Mouse (Mus musculus) embryonic facial prominence, embryonic 10.5 days (tissue): ENCODE measurements at regions not wholly inside any gene's neighbourhood (a gene's known extent, or its start where the extent isn't known, plus 50 kb on each side); places are given as distances from the start of the nearest gene placed in this dataset.

Experiments used
- DNase-seq: peaks from one replicate; pipeline ENCODE4 v3.0.0-alpha.2; 2017; ENCODE audit warnings: low spot score
- H3K27ac ChIP-seq: fragments of 300-500 bp; sonication (generic); replicated peaks from 2 replicates; pipeline ENCODE4 v1.5.1; 2016; ENCODE audit warnings: mild to moderate bottlenecking
- H3K27me3 ChIP-seq: fragments of 300-500 bp; sonication (generic); replicated peaks from 2 replicates; pipeline ENCODE4 v1.6.1; 2016; ENCODE audit warnings: low read depth, mild to moderate bottlenecking; ENCODE audit not compliant: poor library complexity, severe bottlenecking
- H3K36me3 ChIP-seq: fragments of 300-500 bp; sonication (generic); replicated peaks from 2 replicates; pipeline ENCODE4 v1.6.1; 2016; ENCODE audit warnings: mild to moderate bottlenecking, moderate library complexity
- H3K4me1 ChIP-seq: fragments of 300-500 bp; sonication (generic); 2 replicates; pipeline ENCODE4 v1.6.1; 2016
- H3K4me3 ChIP-seq: fragments of 300-500 bp; sonication (generic); 2 replicates; pipeline ENCODE4 v1.5.1; 2016; ENCODE audit warnings: mild to moderate bottlenecking, moderate library complexity
- H3K9me3 ChIP-seq: fragments of 300-500 bp; sonication (generic); 2 replicates; pipeline ENCODE4 v1.6.1; 2016; ENCODE audit warnings: mild to moderate bottlenecking
- WGBS: fragments of 180-500 bp; shearing (Covaris S2); methylation state at CpG from one replicate; pipeline ENCODE4 v1.1.7; 2016; 5-methylcytosine and 5-hydroxymethylcytosine counted together

DNA sequence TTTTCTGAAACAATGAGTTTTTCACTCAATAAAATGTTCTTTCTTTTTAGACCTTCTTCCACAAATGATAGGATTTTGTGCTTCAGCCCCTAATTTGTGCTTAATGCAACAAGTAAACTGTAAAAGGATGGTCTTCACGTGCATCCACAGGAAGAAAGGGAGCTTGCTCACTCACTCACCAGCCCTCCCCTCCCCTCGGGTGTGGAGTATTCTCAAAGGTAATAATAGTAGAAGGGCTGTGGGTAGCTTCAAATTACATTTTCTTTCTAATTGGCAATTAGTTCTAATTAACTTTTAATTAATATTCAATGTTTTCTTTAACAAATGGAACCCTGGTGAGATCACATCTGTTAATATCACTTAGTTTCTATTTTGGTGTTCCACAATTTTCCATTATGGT, 664.8 kb downstream of the Car8 start:
- no peaks in the 10 kb centered on the region for H3K27me3 ChIP-seq
- WGBS, result 51% methylated on average over 2 of the region's 2 CpGs

DNA sequence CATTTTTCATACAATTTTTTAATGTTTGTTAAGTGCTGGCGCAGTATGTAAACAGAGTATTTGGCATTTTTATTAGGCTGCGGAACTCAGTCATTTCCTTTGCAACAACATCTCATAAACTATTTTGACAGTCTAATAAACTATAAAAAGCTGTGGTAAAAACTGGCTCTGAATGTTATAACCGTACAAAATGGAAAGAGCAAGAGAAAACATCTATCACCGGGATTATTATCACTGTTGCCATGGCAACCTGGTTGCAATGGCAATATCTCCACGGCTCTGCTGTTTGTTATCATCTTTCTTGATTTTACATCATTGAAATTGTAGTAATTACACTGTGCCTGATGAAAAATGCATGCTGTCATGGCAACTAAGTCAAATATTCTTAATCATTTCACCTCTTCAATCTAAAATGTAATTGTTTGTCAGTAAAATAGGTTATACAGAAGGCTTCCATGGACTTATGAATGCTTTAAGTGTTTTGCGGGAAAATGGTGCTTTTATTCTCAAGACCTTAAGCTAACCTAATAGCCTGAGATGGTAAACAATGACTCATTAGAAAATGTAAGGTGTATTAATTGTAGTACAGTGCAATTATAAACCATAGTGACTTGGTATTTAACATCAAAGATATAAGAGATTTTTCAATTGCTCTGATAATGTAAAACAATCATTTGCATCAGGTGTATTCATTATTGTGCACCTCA, 671.0 kb downstream of the Car8 start:
- Histone ChIP-seq H3K27me3 (no peaks in the 10 kb centered on the region), H3K36me3 (no peaks in the 10 kb centered on the region), H3K9me3 (no peaks in the 10 kb centered on the region), H3K4me3 (no peak overlapping the region), H3K27ac (no peak overlapping the region), H3K4me1 (no peaks in the 10 kb centered on the region)
- WGBS, result 89% methylated on average over 6 of the region's 6 CpGs
- DNase-seq, result no peak

More for the DNA sequence above, 664.8 kb downstream of the Car8 start:
- DNase-seq, result no peak
- no peaks in the 10 kb centered on the region for H3K36me3 ChIP-seq
- no peaks in the 10 kb centered on the region for H3K9me3 ChIP-seq
- no peak overlapping the region for H3K27ac ChIP-seq
- H3K4me1 ChIP-seq, result no peaks in the 10 kb centered on the region
- H3K4me3 ChIP-seq, result no peak overlapping the region

DNA sequence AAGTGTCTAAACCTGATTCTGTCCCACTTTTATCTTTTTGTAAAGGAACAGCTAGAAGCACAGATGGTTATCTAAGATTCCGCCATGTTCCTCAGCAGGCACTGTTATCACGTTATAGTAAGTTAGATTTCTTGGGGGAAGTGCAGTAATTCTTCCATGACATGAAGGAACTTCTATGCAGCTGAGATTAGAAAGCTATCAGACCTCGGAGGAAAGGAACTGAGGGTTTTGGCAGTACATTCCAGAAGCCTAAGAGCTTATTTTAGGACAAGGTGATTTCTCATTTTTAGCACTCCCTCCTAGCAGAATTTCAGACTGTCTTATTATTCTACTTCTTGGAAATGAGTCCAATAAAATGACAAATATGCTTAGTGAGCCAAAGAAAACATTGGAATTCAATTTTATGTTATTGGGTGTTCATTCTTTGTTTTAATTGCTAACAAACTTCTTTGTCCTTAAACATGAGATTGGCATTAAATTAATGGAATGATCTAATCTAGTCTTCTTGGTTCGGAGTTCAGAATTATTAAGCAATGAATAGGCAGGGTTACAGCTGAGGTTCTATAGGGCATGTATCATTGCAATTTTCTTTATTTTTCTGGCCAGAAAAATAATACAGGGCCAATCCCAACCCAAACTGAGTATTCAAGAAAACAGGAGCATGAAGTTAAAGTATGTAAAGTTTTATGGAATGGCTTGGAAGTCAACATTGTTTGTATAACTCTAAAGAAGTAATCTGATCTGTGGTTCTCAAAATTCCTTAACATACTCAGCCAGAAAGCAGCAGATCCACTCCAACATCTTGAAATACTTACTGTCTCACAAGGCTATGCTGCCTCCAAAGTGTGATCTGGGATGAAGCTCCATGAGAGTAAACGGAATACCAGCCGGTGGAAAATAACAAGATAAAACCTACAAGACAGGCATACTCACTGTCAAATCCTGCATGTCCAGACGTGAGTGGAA, 678.7 kb downstream of the Car8 start:
- peak; percentile 17 for DNase-seq
- peaks cover 8% of the 10 kb centered on the region; the same call in 1 of the 2 replicates for H3K4me1 ChIP-seq
- WGBS, result 47% methylated on average over 7 of the region's 7 CpGs
- H3K27me3 ChIP-seq, result no peaks in the 10 kb centered on the region
- H3K9me3 ChIP-seq, result no peaks in the 10 kb centered on the region
- no peak overlapping the region for H3K4me3 ChIP-seq
- no peaks in the 10 kb centered on the region for H3K36me3 ChIP-seq
- no peak overlapping the region for H3K27ac ChIP-seq

DNA sequence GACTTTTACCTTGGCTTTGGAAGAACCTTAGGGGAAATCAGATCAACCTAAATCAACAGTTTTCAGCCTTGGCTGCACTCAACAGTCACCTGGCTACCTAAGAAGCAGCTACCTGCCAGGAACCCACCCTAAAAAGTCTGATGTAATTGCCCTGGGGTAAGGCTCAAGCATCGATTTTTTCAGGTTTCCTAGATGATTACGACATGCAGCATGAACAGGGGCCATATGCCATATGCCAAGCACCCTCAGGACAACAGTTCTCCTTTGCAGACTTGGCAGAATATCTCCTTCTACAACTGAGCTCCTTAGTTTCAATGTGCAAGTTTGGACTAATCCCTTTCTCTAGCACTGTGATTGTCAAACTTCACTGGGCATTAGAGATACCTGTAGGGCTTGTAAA, 680.1 kb downstream of the Car8 start:
- WGBS, result 87% methylated on average over 2 of the region's 2 CpGs
- H3K9me3 ChIP-seq, result no peaks in the 10 kb centered on the region

DNA sequence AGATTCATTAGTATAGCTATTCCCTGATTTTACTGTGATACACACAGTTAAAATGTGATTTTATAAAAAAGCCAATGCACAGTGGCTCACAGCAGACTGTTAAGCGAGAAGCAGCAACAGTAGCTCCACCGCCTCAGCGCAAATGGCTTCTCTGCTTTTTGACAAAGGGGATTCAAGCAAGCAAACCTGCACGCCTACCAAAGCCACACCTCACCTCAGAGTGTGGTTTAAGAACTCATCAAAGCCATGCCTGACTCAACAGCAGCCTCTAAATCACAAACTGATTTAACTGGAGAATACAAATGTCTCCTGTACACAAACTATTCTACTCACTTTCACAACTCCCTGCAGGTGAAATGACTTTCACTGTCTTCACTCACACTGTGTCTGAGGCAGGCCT, 704.5 kb downstream of the Car8 start:
- Histone ChIP-seq H3K27me3 (no peaks in the 10 kb centered on the region), H3K4me3 (no peak overlapping the region), H3K27ac (no peak overlapping the region), H3K9me3 (no peaks in the 10 kb centered on the region), H3K36me3 (no peaks in the 10 kb centered on the region), H3K4me1 (no peaks in the 10 kb centered on the region)
- DNase-seq, result no peak
- 90% methylated on average over 4 of the region's 4 CpGs for WGBS

More for the DNA sequence above, 680.1 kb downstream of the Car8 start:
- Histone ChIP-seq H3K27me3 (no peaks in the 10 kb centered on the region), H3K36me3 (no peaks in the 10 kb centered on the region), H3K4me3 (no peak overlapping the region), H3K4me1 (peaks cover 8% of the 10 kb centered on the region; the same call in 1 of the 2 replicates), H3K27ac (no peak overlapping the region)
- no peak for DNase-seq

DNA sequence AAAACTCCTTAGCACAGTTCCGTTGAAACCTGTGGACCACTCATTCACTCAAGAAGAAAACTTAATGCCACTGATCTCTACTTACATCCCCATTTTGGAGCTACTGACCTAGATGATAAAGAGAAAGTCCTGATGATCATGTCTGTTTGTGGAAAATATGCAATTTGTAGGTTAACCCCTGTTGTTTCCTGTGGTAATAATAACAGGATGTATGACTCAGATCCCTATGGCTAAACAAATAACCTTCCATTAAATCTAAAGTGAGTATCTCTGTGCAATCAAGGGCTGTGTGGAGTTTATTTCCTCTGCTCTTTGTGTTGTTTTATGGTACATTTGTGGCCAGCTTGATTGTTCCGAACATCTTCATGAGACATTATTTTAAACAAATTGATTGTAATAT, 711.1 kb downstream of the Car8 start:
- DNase-seq, result no peak
- Histone ChIP-seq H3K4me1 (no peaks in the 10 kb centered on the region), H3K4me3 (no peak overlapping the region), H3K27me3 (no peaks in the 10 kb centered on the region), H3K9me3 (no peaks in the 10 kb centered on the region), H3K36me3 (no peaks in the 10 kb centered on the region), H3K27ac (no peak overlapping the region)
- 88% methylated on average over 2 of the region's 2 CpGs for WGBS

DNA sequence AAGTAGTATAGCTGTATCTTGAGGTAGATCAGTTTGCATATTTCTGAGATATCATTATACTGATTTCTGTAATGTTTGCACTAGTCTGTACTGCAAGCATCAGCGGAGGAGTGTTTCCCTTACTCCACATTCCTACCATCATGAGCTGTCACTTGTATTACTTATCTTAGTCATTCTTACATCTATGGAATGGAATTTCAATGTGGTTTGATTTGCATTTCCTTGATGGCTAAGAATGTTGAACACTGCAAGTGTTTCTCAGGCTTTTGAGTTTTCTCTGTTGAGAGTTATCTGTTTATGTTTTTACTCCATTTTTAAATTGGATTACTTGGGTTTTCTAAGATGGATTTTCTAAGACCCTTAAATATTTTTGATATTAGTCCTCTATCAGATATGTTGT, 725.8 kb downstream of the Car8 start:
- DNase-seq, result no peak
- no peaks in the 10 kb centered on the region for H3K9me3 ChIP-seq
- no peaks in the 10 kb centered on the region for H3K27me3 ChIP-seq
- H3K4me3 ChIP-seq, result no peak overlapping the region
- 86% methylated on average over 1 of the region's 1 CpGs for WGBS
- H3K4me1 ChIP-seq, result no peaks in the 10 kb centered on the region
- H3K27ac ChIP-seq, result no peak overlapping the region
- no peaks in the 10 kb centered on the region for H3K36me3 ChIP-seq

DNA sequence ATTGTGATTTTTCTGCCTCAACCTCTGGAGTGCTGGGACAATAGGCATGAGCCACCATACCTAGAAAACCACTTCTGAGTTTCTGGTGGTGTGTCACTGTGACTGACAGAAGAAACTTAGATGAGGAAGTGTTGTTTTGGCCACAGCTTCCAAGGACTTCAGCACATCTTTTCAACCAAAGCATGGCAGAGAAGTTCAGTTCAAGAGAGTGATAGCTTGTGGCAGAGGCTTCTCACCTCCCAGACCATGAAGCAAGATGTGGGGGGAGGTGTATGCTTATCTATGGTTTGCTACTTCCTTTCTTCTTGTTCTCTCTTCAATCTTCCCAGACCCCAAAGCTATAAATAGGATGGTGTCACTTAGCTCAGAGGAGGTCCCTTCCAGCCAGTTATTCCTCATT, 753.3 kb downstream of the Car8 start:
- H3K36me3 ChIP-seq, result no peaks in the 10 kb centered on the region
- no peaks in the 10 kb centered on the region for H3K4me1 ChIP-seq
- no peak overlapping the region for H3K4me3 ChIP-seq
- H3K27me3 ChIP-seq, result no peaks in the 10 kb centered on the region
- H3K9me3 ChIP-seq, result no peaks in the 10 kb centered on the region
- no peak overlapping the region for H3K27ac ChIP-seq
- DNase-seq, result no peak

DNA sequence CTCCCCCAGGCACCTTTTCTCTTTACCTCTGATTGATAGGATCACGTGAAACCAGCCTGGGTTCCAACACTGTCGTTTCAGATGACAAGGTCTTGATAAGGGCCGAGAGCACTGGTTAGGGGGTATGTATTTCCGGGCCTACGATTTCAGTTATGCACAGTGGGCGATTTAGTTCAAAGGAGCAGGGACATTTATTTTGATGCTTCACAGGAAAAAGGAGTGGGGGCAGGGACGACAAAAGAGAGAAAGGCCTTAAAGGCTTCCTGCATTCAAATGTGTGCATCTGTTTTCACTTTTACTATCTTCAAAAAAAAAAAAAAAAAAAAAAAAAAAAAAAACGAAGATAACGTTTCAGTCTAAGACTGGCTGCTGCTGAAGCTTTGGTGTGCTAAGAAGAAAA, 783.7 kb downstream of the Car8 start:
- no peak overlapping the region; the same call in 1 of the 2 replicates for H3K27ac ChIP-seq
- H3K4me1 ChIP-seq, result peaks cover 23% of the 10 kb centered on the region
- H3K36me3 ChIP-seq, result no peaks in the 10 kb centered on the region
- WGBS, result 14% methylated on average over 9 of the region's 9 CpGs
- H3K9me3 ChIP-seq, result no peaks in the 10 kb centered on the region
- H3K4me3 ChIP-seq, result no peak overlapping the region
- peak; percentile 47 for DNase-seq
- no peaks in the 10 kb centered on the region for H3K27me3 ChIP-seq

DNA sequence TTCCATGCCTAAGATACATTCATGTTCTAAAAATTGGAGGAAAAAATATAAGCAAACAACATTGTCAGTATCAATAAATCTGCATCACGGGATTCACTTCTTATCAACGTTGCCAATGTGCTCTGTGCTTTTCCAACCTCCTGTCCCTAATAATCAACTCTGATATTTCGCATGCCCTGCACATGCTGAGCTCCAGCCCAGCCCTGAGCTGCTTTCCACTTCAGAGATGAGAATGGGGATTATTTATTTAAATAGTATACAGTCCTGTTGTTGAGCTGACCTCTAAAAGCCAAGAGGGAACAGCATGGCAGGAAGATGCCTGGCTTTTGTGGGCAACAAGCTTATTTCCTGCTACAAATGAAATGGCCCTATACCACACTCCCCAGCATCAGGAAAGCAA, 786.2 kb downstream of the Car8 start:
- H3K4me1 ChIP-seq, result peaks cover 23% of the 10 kb centered on the region
- no peaks in the 10 kb centered on the region for H3K36me3 ChIP-seq
- no peaks in the 10 kb centered on the region for H3K27me3 ChIP-seq
- 61% methylated on average over 3 of the region's 3 CpGs for WGBS
- H3K9me3 ChIP-seq, result no peaks in the 10 kb centered on the region
- no peak overlapping the region for H3K27ac ChIP-seq
- H3K4me3 ChIP-seq, result no peak overlapping the region
- DNase-seq, result no peak

DNA sequence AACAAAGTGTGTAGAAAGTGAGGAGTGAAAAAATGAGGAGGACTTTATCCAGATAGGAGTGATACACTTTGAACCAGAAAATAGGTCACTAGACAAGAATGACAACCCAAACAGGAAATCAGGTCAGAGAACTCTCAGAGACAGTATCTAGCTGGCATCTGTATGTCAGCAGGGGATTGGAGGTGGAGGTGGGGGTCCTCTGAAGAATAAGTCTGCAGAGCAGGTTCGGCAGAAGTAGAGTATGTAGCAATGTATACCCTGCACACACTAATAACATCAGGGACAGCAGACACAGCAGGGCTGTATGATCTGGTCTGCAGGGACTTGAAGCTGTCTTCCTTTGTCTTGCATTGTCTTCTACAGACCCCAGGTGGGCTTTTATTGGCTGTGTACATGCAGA, 787.9 kb downstream of the Car8 start:
- H3K36me3 ChIP-seq, result no peaks in the 10 kb centered on the region
- H3K27me3 ChIP-seq, result no peaks in the 10 kb centered on the region
- WGBS, result 62% methylated on average over 1 of the region's 1 CpGs
- no peak overlapping the region for H3K4me3 ChIP-seq
- peaks cover 23% of the 10 kb centered on the region for H3K4me1 ChIP-seq
- no peak overlapping the region for H3K27ac ChIP-seq
- no peaks in the 10 kb centered on the region for H3K9me3 ChIP-seq
- DNase-seq, result no peak

DNA sequence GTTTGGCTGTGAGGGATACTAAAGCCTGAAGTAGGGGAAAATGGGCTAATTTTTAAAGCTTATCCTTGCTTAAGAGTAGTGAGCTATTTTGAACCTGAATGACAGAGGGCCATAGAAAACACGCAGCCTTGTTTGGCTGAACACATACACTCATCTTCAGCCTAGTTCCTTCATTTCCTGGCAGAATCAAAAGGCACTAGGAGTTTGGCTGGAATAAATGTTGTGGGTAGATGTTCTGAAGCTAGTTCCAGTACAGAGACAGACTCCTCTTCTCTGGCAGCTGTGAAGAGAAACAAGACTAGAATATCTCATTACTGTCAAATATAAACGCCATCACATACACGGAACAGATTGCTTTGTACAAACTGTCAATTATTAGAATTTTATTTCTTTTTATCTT, 809.5 kb downstream of the Car8 start:
- DNase-seq, result no peak
- no peaks in the 10 kb centered on the region for H3K36me3 ChIP-seq
- no peaks in the 10 kb centered on the region for H3K27me3 ChIP-seq
- no peak overlapping the region for H3K4me3 ChIP-seq
- no peaks in the 10 kb centered on the region for H3K9me3 ChIP-seq
- no peak overlapping the region for H3K27ac ChIP-seq
- no peaks in the 10 kb centered on the region for H3K4me1 ChIP-seq
- 89% methylated on average over 3 of the region's 3 CpGs for WGBS

DNA sequence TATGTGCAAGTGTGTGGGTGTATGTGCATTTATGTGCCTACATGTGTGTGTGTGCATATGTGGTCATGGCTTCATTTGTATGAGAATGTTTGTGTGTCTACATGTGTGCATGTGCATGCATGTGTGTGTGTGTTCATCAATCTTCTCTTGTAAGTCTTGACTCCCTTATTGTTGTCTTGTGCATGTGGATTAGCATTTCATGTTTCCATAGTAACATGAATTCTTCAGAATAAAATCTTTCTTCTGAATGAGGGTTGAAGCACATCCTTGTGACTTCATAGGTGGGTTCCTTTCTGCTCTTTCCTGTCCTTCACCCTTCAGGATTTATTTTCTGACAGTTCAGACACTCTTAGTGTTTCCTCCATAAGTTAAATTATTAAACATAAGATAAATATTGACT, 814.8 kb downstream of the Car8 start:
- Histone ChIP-seq H3K27ac (no peak overlapping the region), H3K36me3 (no peaks in the 10 kb centered on the region), H3K4me3 (no peak overlapping the region), H3K27me3 (no peaks in the 10 kb centered on the region), H3K9me3 (no peaks in the 10 kb centered on the region), H3K4me1 (no peaks in the 10 kb centered on the region)
- DNase-seq, result no peak
